In the genomic region with DNA sequence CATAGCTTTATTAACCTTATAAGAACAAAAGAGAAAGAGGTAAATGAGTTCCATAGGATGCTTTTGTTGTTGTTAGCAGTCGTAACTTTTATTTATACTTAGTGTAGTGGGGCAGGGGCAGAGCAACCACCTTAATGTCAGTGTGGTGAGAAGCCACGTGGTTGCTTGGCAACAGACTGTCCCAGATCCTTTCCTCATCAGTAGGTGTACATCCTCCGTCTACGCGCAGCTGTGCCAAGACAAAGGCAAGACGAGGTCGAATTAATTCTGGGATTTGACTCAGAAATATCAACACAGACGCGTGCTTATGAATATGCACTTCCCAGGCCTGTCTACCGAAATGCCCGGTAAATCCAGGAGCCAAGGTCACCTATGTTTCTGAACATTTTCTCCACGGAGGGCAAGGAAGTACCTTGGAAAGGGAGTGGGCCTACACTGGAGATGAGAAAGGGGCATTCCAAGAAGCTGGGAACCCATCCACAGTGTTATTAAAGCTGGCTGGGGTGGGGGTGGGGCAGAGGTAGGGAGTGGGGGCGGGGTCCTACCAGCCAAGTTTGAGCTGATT, we compare ENCODE assay signal across 19 mouse cellular contexts. TPM values are rescaled to one million over a fixed set of nuclear protein-coding genes. Genes with fewer than 3 reads are reported as not detected.
DNase-seq lines count a peak whose midpoint lies in the region; ATAC-seq and TF ChIP-seq lines count a peak whose summit lies in the region.
"Had no signal": no experiment of that assay in that cellular context is flagged by ENCODE, and none has a peak within 500 bp of the region (broad histone marks: within the 10 kb centered on the region; RNA-seq: fewer than 3 reads in every experiment).

No protein-coding gene starts in this region.

- WGBS in forebrain, embryonic 15.5 days = 52% methylated on average over 13 of the region's 13 CpGs
- 66% methylated on average over 13 of the region's 13 CpGs for WGBS in neural tube, embryonic 12.5 days

- no peaks in the 10 kb centered on the region for H3K36me3 ChIP-seq in forebrain, embryonic 15.5 days
- H3K36me3 ChIP-seq in neural tube, embryonic 12.5 days = no peaks in the 10 kb centered on the region
- H3K36me3 ChIP-seq: intestine, embryonic 15.5 days had no signal

- H3K9ac ChIP-seq in forebrain, embryonic 15.5 days (replicated peaks) = no peak overlapping the region
- H3K9ac ChIP-seq in neural tube, embryonic 12.5 days = no peak overlapping the region
- H3K9ac ChIP-seq: intestine, embryonic 15.5 days; liver, postnatal 0 days had no signal

- no peak for TF ChIP-seq CTCF in layer of hippocampus, adult 2 months (conservative IDR thresholded peaks at IDR 0.05)

- no peak overlapping the region for H3K4me3 ChIP-seq in forebrain, embryonic 15.5 days
- H3K4me3 ChIP-seq in neural tube, embryonic 12.5 days = no peak overlapping the region
- H3K4me3 ChIP-seq in layer of hippocampus, adult 2 months = no peak overlapping the region
- H3K4me3 ChIP-seq: intestine, embryonic 15.5 days; left cerebral cortex, adult 2 months; myocyte had no signal

- H3K4me2 ChIP-seq in forebrain, embryonic 15.5 days (replicated peaks) = no peak overlapping the region
- no peak overlapping the region for H3K4me2 ChIP-seq in neural tube, embryonic 12.5 days (replicated peaks)
- H3K4me2 ChIP-seq: intestine, embryonic 15.5 days had no signal

- H3K9me3 ChIP-seq in forebrain, embryonic 15.5 days = no peaks in the 10 kb centered on the region
- H3K9me3 ChIP-seq in neural tube, embryonic 12.5 days = no peaks in the 10 kb centered on the region
- H3K9me3 ChIP-seq: intestine, embryonic 15.5 days had no signal

- DNase-seq in heart, adult 11 months = peak; percentile 71
- no peak for DNase-seq in heart, adult 8-10 months (ENCODE audit: low spot score)
- DNase-seq in R1 (ENCODE audit: low read depth, low spot score) = peak; percentile 65
- no peak for DNase-seq in layer of hippocampus, adult 2 months (ENCODE audit: low spot score in 2 of 2)
- DNase-seq: adrenal gland, postnatal 10 days; B cell, adult 2 months; cerebellum, postnatal 25 days; heart, postnatal 14 days; kidney, postnatal 4 days; liver, postnatal 0 days had no signal

- no peaks in the 10 kb centered on the region for H3K27me3 ChIP-seq in forebrain, embryonic 15.5 days
- H3K27me3 ChIP-seq in neural tube, embryonic 12.5 days (replicated peaks) = no peaks in the 10 kb centered on the region
- H3K27me3 ChIP-seq: intestine, embryonic 15.5 days had no signal

- peaks cover 2% of the 10 kb centered on the region; the same call in 1 of the 2 replicates for H3K4me1 ChIP-seq in forebrain, embryonic 15.5 days
- no peaks in the 10 kb centered on the region for H3K4me1 ChIP-seq in neural tube, embryonic 12.5 days
- H3K4me1 ChIP-seq: intestine, embryonic 15.5 days had no signal

- no peak overlapping the region for H3K27ac ChIP-seq in forebrain, embryonic 15.5 days (replicated peaks)
- H3K27ac ChIP-seq in neural tube, embryonic 12.5 days = no peak overlapping the region
- H3K27ac ChIP-seq in layer of hippocampus, adult 2 months = no peak overlapping the region
- H3K27ac ChIP-seq: intestine, embryonic 15.5 days; left cerebral cortex, adult 2 months; macrophage; stomach, postnatal 0 days had no signal

- 0 out of 2 replicates have a peak, but pooled peaks have one; percentile 27 for ATAC-seq in forebrain, embryonic 15.5 days (replicated peaks)
- ATAC-seq in neural tube, embryonic 12.5 days (ENCODE audit: low FRiP score, low read depth) = peak; percentile 26; the same call in 1 of the 2 replicates
- ATAC-seq in megakaryocyte-erythroid progenitor cell, adult 5-6 weeks (replicated peaks; ENCODE audit: low FRiP score, low TSS enrichment, poor library complexity, severe bottlenecking) = no peak
- ATAC-seq: intestine, embryonic 15.5 days; liver, postnatal 0 days had no signal

RNA-seq across cellular contexts. Expression of a gene that starts 58.4 kb away (rescaled TPM):
- total RNA-seq in heart, adult 8-10 months (2022) = under 1 TPM; 0.44 to 0.75 (median 0.62) TPM
- polyA plus RNA-seq in forebrain, embryonic 15.5 days (2015; fragmentation: Nextera tagmentation; extraction: Ambion mirVana) = 4.8 and 5.1 TPM in 2 replicates
- 7.8 and 7.9 TPM in 2 replicates for polyA plus RNA-seq in neural tube, embryonic 12.5 days (2016; fragmentation: Nextera tagmentation; extraction: Ambion mirVana)
- 100 to 1,000 TPM; 135 TPM for total RNA-seq in layer of hippocampus, adult 2 months (2021)
- total RNA-seq in megakaryocyte-erythroid progenitor cell, adult 5-6 weeks (2014; fragmentation: Nextera tagmentation) = not detected in 2 replicates
- not detected in 2 replicates for total RNA-seq in megakaryocyte-erythroid progenitor cell, adult 5-6 weeks (2017)
- polyA plus RNA-seq: liver, postnatal 0 days; macrophage; spleen, adult 2 months had no signal

Comparison
In these comparisons a context has a peak if more than half of its experiments do, and no peak if none do; other contexts are left out.
1. DNase-seq: peak in heart, adult 11 months (single experiment) and R1 (single experiment); none in heart, adult 8-10 months (single experiment) and layer of hippocampus, adult 2 months (0 of 2).
2. RNA of a gene that starts 58.4 kb away (total RNA-seq): 135 TPM in layer of hippocampus, adult 2 months; 0.44 to 0.75 TPM in heart, adult 8-10 months and not detected in megakaryocyte-erythroid progenitor cell, adult 5-6 weeks; every median in the first group is over 10 times any median in the second.